Mouse (Mus musculus) brain, embryonic 14.5 days (tissue): ENCODE data around the gene Eml6. TPM values are rescaled to one million over a fixed set of nuclear protein-coding genes. Genes with fewer than 3 reads are reported as not detected.

ENCODE experiments used
- DNase-seq: peaks from one replicate; pipeline ENCODE4 v3.0.0-alpha.2; 2011; ENCODE audit warnings: low read depth
- CTCF ChIP-seq: fragments of 200-500 bp; IDR thresholded peaks from 2 replicates; pipeline ENCODE4 v1.5.1; 2012; ENCODE audit warnings: inconsistent platforms, mild to moderate bottlenecking, moderate library complexity, borderline replicate concordance; ENCODE audit not compliant: insufficient read depth, insufficient read length; ENCODE audit errors: extremely low read depth
- POLR2A ChIP-seq: fragments of 200-500 bp; IDR thresholded peaks from 2 replicates; pipeline ENCODE4 v1.6.1; 2012; ENCODE audit warnings: mild to moderate bottlenecking, inconsistent platforms, borderline replicate concordance; ENCODE audit not compliant: poor library complexity, insufficient read depth, insufficient read length, severe bottlenecking; ENCODE audit errors: extremely low read depth
- polyA plus RNA-seq: library from polyadenylated mRNA; depleted of rRNA; stranded (reverse); fragments of >200 nt; gene quantifications from 2 replicates; pipeline ENCODE4 v1.2.3, GENCODE M21; 2012

Eml6 gene
- polyA plus RNA-seq, 1 experiment: 17.1 TPM

- no peak for TF ChIP-seq CTCF
- TF ChIP-seq POLR2A: no peak
- peak; percentile 20 for DNase-seq
These were observed 217.5 kb downstream of the Eml6 start for GRCm38 (mm10) chr11:29808173-29808980.

GRCm38 (mm10) chr11:29807325-29807724 lies 218.5 kb downstream of the Eml6 start:
- no peak for DNase-seq
- TF ChIP-seq CTCF (no peak), POLR2A (no peak)

GRCm38 (mm10) chr11:29801432-29802427 lies 224.1 kb downstream of the Eml6 start:
- TF ChIP-seq CTCF (no peak), POLR2A (no peak)
- DNase-seq: no peak

- no peak for DNase-seq
- TF ChIP-seq CTCF: no peak
- TF ChIP-seq POLR2A: no peak
These were observed 226.0 kb downstream of the Eml6 start for GRCm38 (mm10) chr11:29799839-29800238.

- TF ChIP-seq POLR2A (no peak), CTCF (no peak)
- DNase-seq: no peak
These were observed 230.7 kb downstream of the Eml6 start for GRCm38 (mm10) chr11:29795106-29795505.

- TF ChIP-seq CTCF: no peak
- TF ChIP-seq POLR2A: no peak
These were observed 231.4 kb downstream of the Eml6 start for GRCm38 (mm10) chr11:29794475-29794874.

GRCm38 (mm10) chr11:29790796-29791195 lies 235.0 kb downstream of the Eml6 start:
- no peak for DNase-seq
- TF ChIP-seq POLR2A (no peak), CTCF (no peak)

More at GRCm38 (mm10) chr11:29794475-29794874, 231.4 kb downstream of the Eml6 start:
- no peak for DNase-seq

GRCm38 (mm10) chr11:29788921-29789638 lies 236.8 kb downstream of the Eml6 start:
- peak; percentile 92 for DNase-seq
- TF ChIP-seq POLR2A (no peak), CTCF (no peak)

GRCm38 (mm10) chr11:29788499-29788898 lies 237.3 kb downstream of the Eml6 start:
- no peak for DNase-seq
- TF ChIP-seq POLR2A: no peak
- no peak for TF ChIP-seq CTCF

GRCm38 (mm10) chr11:29787473-29787872 lies 238.4 kb downstream of the Eml6 start:
- no peak for TF ChIP-seq CTCF
- TF ChIP-seq POLR2A: no peak
- DNase-seq: no peak

GRCm38 (mm10) chr11:29786583-29787219 lies 239.1 kb downstream of the Eml6 start:
- no peak for DNase-seq
- TF ChIP-seq CTCF (no peak), POLR2A (no peak)
